Mouse (Mus musculus) spleen, adult 2 months (tissue): ENCODE results near the gene Nrxn3.

ENCODE experiments used
- CTCF ChIP-seq: fragments of 200-500 bp; IDR thresholded peaks from 2 replicates; pipeline ENCODE4 v1.5.1; 2011; ENCODE audit warnings: mild to moderate bottlenecking, inconsistent platforms; ENCODE audit not compliant: insufficient read depth, insufficient read length, insufficient replicate concordance; ENCODE audit errors: extremely low read depth
- POLR2A ChIP-seq: fragments of 200-500 bp; IDR thresholded peaks from 2 replicates; pipeline ENCODE4 v1.6.1; 2011; ENCODE audit warnings: low read depth, low read length, inconsistent platforms

DNA sequence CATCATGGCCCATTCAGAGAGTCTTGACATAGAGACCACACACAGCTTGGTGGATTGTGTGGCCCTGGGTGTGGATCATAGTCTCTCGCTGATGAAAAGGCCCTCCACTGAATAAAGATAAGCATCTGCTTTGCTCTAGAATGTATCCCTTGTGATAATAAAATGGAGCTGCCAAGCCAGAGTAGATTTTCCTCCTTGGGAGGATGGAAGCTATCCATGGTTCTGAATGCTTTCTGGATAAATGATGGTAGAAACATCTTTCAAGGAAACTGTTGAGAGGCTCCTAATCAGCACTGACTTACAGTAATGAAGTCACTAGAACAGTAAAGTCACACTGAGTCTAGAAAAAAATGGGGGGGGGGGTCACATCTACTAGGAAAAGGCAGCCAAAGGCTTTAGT, 989.1 kb downstream of the Nrxn3 start:
- no peak for TF ChIP-seq POLR2A
- no peak for TF ChIP-seq CTCF
